ENCODE assay signal across 9 mouse cellular contexts in genomic region chr10:22007802-22008172, GRCm38 (mm10).
A peak's percentile ranks its signal among the peaks of the same experiment; 100 is the strongest.
DNase-seq lines count a peak whose midpoint lies in the region; ATAC-seq and TF ChIP-seq lines count a peak whose summit lies in the region.
"Had no signal": no experiment of that assay in that cellular context is flagged by ENCODE, and none has a peak within 500 bp of the region (broad histone marks: within the 10 kb centered on the region; RNA-seq: fewer than 3 reads in every experiment).

No protein-coding gene starts in this region.

- no peaks in the 10 kb centered on the region for H3K9me3 ChIP-seq in liver, embryonic 11.5 days (ENCODE audit: control insufficient read depth, low read length)

- no peaks in the 10 kb centered on the region for H3K79me2 ChIP-seq in liver, adult 2 months (ENCODE audit: control insufficient read depth, insufficient read depth, low read length)

- TF ChIP-seq CTCF in liver, adult 2 months (IDR thresholded peaks at IDR 0.05; ENCODE audit: low read depth, low read length): peak; percentile 47

- H3K4me1 ChIP-seq in liver, adult 2 months (ENCODE audit: control insufficient read depth, insufficient read depth, low read length): no peaks in the 10 kb centered on the region
- no peaks in the 10 kb centered on the region for H3K4me1 ChIP-seq in liver, embryonic 11.5 days (replicated peaks; ENCODE audit: control insufficient read depth, insufficient read depth, low read length)

- intact Hi-C loops in heart, postnatal 36 days (cut with DNase I): loop anchor here (1.0 kb wide), 1 partner anchor 542 kb away; no protein-coding TSS in a partner anchor

- H3K36me3 ChIP-seq in liver, adult 2 months (ENCODE audit: control insufficient read depth, insufficient read depth, low read length): no peaks in the 10 kb centered on the region
- no peaks in the 10 kb centered on the region for H3K36me3 ChIP-seq in liver, embryonic 11.5 days (ENCODE audit: control insufficient read depth, insufficient read depth, low read length)

- no peak overlapping the region for H3K9ac ChIP-seq in liver, adult 2 months (ENCODE audit: low read depth, low read length)
- H3K9ac ChIP-seq in liver, embryonic 11.5 days (ENCODE audit: low read depth, low read length): no peak overlapping the region

- peak; percentile 62 to 63 for DNase-seq in cerebellum, postnatal 14 days
- DNase-seq in liver, adult 2 months (ENCODE audit: extremely low read depth, low read depth, low spot score): peak; percentile 62
- DNase-seq in liver, embryonic 11.5 days (ENCODE audit: low spot score): no peak
- DNase-seq in NIH3T3 (ENCODE audit: low read depth): peak; percentile 93
- peak; percentile 33 to 57 for DNase-seq in heart, postnatal 36 days
- no peak for DNase-seq in testis, postnatal 10 days (ENCODE audit: low spot score)

- H3K27ac ChIP-seq in liver, adult 2 months (replicated peaks; ENCODE audit: insufficient read depth, low read depth, low read length): no peak overlapping the region
- H3K27ac ChIP-seq in liver, embryonic 11.5 days (ENCODE audit: low read depth, low read length): no peak overlapping the region
- H3K27ac ChIP-seq: macrophage had no signal

- TF ChIP-seq POLR2A in liver, adult 2 months (IDR thresholded peaks at IDR 0.05; ENCODE audit: extremely low read depth, insufficient read depth, low read length): no peak

- no peaks in the 10 kb centered on the region for H3K27me3 ChIP-seq in liver, adult 2 months (ENCODE audit: control insufficient read depth, insufficient read depth, low read length)
- H3K27me3 ChIP-seq in liver, embryonic 11.5 days (replicated peaks; ENCODE audit: control insufficient read depth, insufficient read depth, low read length): no peaks in the 10 kb centered on the region

- ATAC-seq in cerebellum, adult (ENCODE audit: insufficient number of reproducible peaks, low FRiP score, low TSS enrichment): no peak
- ATAC-seq in liver, embryonic 11.5 days (replicated peaks; ENCODE audit: low FRiP score): no peak
- ATAC-seq in megakaryocyte, adult 5-6 weeks (ENCODE audit: poor library complexity, severe bottlenecking): peak; percentile 69

- WGBS in liver, adult 2 months: 27% methylated on average over 4 of the region's 4 CpGs
- 37% methylated on average over 4 of the region's 4 CpGs for WGBS in liver, embryonic 11.5 days

- no peak overlapping the region for H3K4me2 ChIP-seq in liver, embryonic 11.5 days

- H3K4me3 ChIP-seq in liver, adult 2 months (ENCODE audit: insufficient read depth, low read depth, low read length): no peak overlapping the region
- H3K4me3 ChIP-seq in liver, embryonic 11.5 days (ENCODE audit: low read depth, low read length): no peak overlapping the region

Comparison
In these comparisons a context has a peak if more than half of its experiments do, and no peak if none do; other contexts are left out.
1. DNase-seq: peak in cerebellum, postnatal 14 days (2 of 2), liver, adult 2 months (single experiment), NIH3T3 (single experiment) and heart, postnatal 36 days (2 of 2); none in liver, embryonic 11.5 days (single experiment) and testis, postnatal 10 days (single experiment).